23 mouse cellular contexts compared by ENCODE assay signal in the genomic region with DNA sequence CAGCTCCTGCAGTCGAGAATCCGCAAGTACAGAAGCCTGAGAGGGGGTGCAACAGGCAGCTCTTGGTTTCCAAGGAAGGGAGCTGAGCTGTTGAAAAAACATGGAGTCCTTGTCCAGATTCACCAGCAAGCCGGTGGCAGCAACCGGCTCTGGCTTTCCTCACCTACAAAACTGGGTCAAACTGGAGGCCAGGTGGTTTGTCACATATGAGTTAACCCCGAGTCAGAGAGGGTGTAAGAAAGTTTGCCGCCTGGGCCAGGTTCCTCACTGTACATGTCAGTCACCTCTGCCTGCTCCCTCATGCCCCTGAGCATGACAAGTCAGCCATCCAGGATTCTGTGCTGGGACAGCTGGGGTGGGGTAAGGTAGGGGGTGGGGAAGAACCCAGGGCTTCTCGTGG. TPM values are rescaled to one million over a fixed set of nuclear protein-coding genes. Genes with fewer than 3 reads are reported as not detected.
DNase-seq lines count a peak whose midpoint lies in the region; ATAC-seq and TF ChIP-seq lines count a peak whose summit lies in the region.
"Had no signal": no experiment of that assay in that cellular context is flagged by ENCODE, and none has a peak within 500 bp of the region (broad histone marks: within the 10 kb centered on the region; RNA-seq: fewer than 3 reads in every experiment).

No protein-coding gene starts in this region.

- 69% methylated on average over 7 of the region's 7 CpGs for WGBS in heart, embryonic 13.5 days
- whole genome bisulfite sequencing in thymus, adult 2 months = 80% methylated on average over 7 of the region's 7 CpGs

- H3K4me3 ChIP-seq in heart, embryonic 13.5 days = no peak overlapping the region
- no peak overlapping the region for H3K4me3 ChIP-seq in thymus, adult 2 months (ENCODE audit: control insufficient read depth, insufficient read depth, low read length)
- no peak overlapping the region for H3K4me3 ChIP-seq in brown adipose tissue, adult 24 weeks (ENCODE audit: insufficient read depth, low read depth, low read length)
- H3K4me3 ChIP-seq: embryonic facial prominence, embryonic 15.5 days; erythroblast, embryonic 14.5 days; forebrain, embryonic 10.5 days; heart, embryonic 15.5 days; hindbrain, embryonic 10.5 days; intestine, embryonic 15.5 days had no signal

- H3K27me3 ChIP-seq in heart, embryonic 13.5 days (replicated peaks) = no peaks in the 10 kb centered on the region
- H3K27me3 ChIP-seq in thymus, adult 2 months (ENCODE audit: control insufficient read depth, insufficient read depth, low read length) = no peaks in the 10 kb centered on the region
- H3K27me3 ChIP-seq: embryonic facial prominence, embryonic 15.5 days; heart, embryonic 15.5 days; intestine, embryonic 15.5 days had no signal

- TF ChIP-seq CTCF in thymus, adult 2 months (IDR thresholded peaks at IDR 0.05; ENCODE audit: borderline replicate concordance, control insufficient read depth, extremely low read depth, insufficient read depth, low read length, poor library complexity) = no peak

- no peaks in the 10 kb centered on the region for H3K9me3 ChIP-seq in heart, embryonic 13.5 days
- H3K9me3 ChIP-seq: embryonic facial prominence, embryonic 15.5 days; forebrain, embryonic 10.5 days; G1E; heart, embryonic 15.5 days; hindbrain, embryonic 10.5 days; intestine, embryonic 15.5 days had no signal

- ATAC-seq in heart, embryonic 13.5 days (ENCODE audit: extremely low read depth, insufficient number of reproducible peaks, low FRiP score, low TSS enrichment) = no peak
- ATAC-seq: forebrain, embryonic 14.5 days; intestine, embryonic 15.5 days had no signal

- H3K9ac ChIP-seq in heart, embryonic 13.5 days = peak overlapping the region; percentile 16; the same call in 1 of the 2 replicates
- H3K9ac ChIP-seq: embryonic facial prominence, embryonic 15.5 days; heart, embryonic 15.5 days; hindbrain, embryonic 14.5 days; intestine, embryonic 15.5 days had no signal

- peak overlapping the region; percentile 9; the same call in 1 of the 2 replicates for H3K27ac ChIP-seq in heart, embryonic 13.5 days (replicated peaks)
- H3K27ac ChIP-seq in thymus, adult 2 months (ENCODE audit: control insufficient read depth, insufficient read depth, low read length) = peak overlapping the region; percentile 5; the same call in 1 of the 2 replicates
- H3K27ac ChIP-seq in brown adipose tissue, adult 24 weeks (replicated peaks; ENCODE audit: low read depth, low read length) = peak overlapping the region; percentile 96
- H3K27ac ChIP-seq: embryonic facial prominence, embryonic 15.5 days; forebrain, embryonic 10.5 days; hindbrain, embryonic 10.5 days; hindbrain, embryonic 14.5 days; intestine, embryonic 15.5 days had no signal

- H3K4me2 ChIP-seq in heart, embryonic 13.5 days = no peak overlapping the region
- H3K4me2 ChIP-seq: embryonic facial prominence, embryonic 15.5 days; heart, embryonic 15.5 days; hindbrain, embryonic 14.5 days; intestine, embryonic 15.5 days had no signal

- peaks cover 96% of the 10 kb centered on the region for H3K4me1 ChIP-seq in heart, embryonic 13.5 days
- peaks cover 13% of the 10 kb centered on the region; the same call in 1 of the 2 replicates for H3K4me1 ChIP-seq in thymus, adult 2 months (replicated peaks; ENCODE audit: control insufficient read depth, insufficient read depth, low read length)
- H3K4me1 ChIP-seq in brown adipose tissue, adult 24 weeks (ENCODE audit: control insufficient read depth, insufficient read depth, insufficient read length, low read length) = peaks cover 73% of the 10 kb centered on the region

- peak; percentile 89 for DNase-seq in heart, adult 11 months
- DNase-seq in heart, postnatal 4 days = no peak
- DNase-seq in heart, adult 18-20 months = no peak
- DNase-seq in thymus, adult 2 months = no peak
- DNase-seq in thymus, postnatal 36 days = no peak
- DNase-seq in layer of hippocampus, postnatal 10 days (ENCODE audit: low spot score in 2 of 2) = no peak
- DNase-seq: adrenal gland, adult 8-10 months; adrenal gland, postnatal 36 days; cerebellum, adult 11 months; cerebellum, adult 8-10 months; cerebellum, postnatal 36 days; kidney, adult 18-20 months had no signal

- TF ChIP-seq POLR2A in thymus, adult 2 months (IDR thresholded peaks at IDR 0.05; ENCODE audit: control insufficient read depth, extremely low read depth, insufficient read depth, low read length, poor library complexity) = no peak

- peaks cover 41% of the 10 kb centered on the region for H3K36me3 ChIP-seq in heart, embryonic 13.5 days
- no peaks in the 10 kb centered on the region for H3K36me3 ChIP-seq in thymus, adult 2 months (ENCODE audit: control insufficient read depth, insufficient read depth, low read length)
- H3K36me3 ChIP-seq: intestine, embryonic 15.5 days had no signal

RNA-seq across cellular contexts. Expression of a gene that starts 16.2 kb away (rescaled TPM):
- 10 to 100 TPM; 66.9 to 69.5 TPM for total RNA-seq in heart, postnatal 4 days (2021)
- polyA plus RNA-seq in heart, embryonic 13.5 days (2015; fragmentation: Nextera tagmentation; extraction: Ambion mirVana) = 32.8 and 33.1 TPM in 2 replicates
- total RNA-seq in heart, adult 18-20 months (2021) = 10 to 100 TPM; 50.3 to 57.1 TPM
- 53.8 and 59.3 TPM in 2 replicates for polyA plus RNA-seq in thymus, adult 2 months (2012; rRNA removed)
- polyA plus RNA-seq in brown adipose tissue, adult 24 weeks (2012; ENCODE audit: insufficient read depth, insufficient read length, missing spikeins) = 44.4 and 326 TPM in 2 replicates
- 10 to 100 TPM; 15.3 to 16.1 TPM for total RNA-seq in layer of hippocampus, postnatal 10 days (2021)

RNA-seq across cellular contexts. Expression of a gene that starts 16.9 kb away (rescaled TPM):
- 100 to 1,000 TPM; 109 to 115 TPM for total RNA-seq in heart, postnatal 4 days (2021)
- 103 and 121 TPM in 2 replicates for polyA plus RNA-seq in heart, embryonic 13.5 days (2015; fragmentation: Nextera tagmentation; extraction: Ambion mirVana)
- 10 to 100 TPM; 50.4 to 56.6 TPM for total RNA-seq in heart, adult 18-20 months (2021)
- polyA plus RNA-seq in thymus, adult 2 months (2012; rRNA removed) = 80.2 and 86.3 TPM in 2 replicates
- polyA plus RNA-seq in brown adipose tissue, adult 24 weeks (2012; ENCODE audit: insufficient read depth, insufficient read length, missing spikeins) = 124 and 179 TPM in 2 replicates
- total RNA-seq in layer of hippocampus, postnatal 10 days (2021) = 100 to 1,000 TPM; 128 to 155 TPM

Comparison
In these comparisons a context has a peak if more than half of its experiments do, and no peak if none do; other contexts are left out.
1. H3K27ac ChIP-seq: peak in every context shown above with its lines; median percentile 96 in brown adipose tissue, adult 24 weeks; 9 in heart, embryonic 13.5 days; 5 in thymus, adult 2 months.